Mouse (Mus musculus): ENCODE data around the gene Gm45808.
"Not testable (repeated sequence)": the region's sequence is repeated elsewhere in the genome, so short reads cannot be mapped to it uniquely, and the experiment has no call there.

Gene Gm45808

GRCm38 (mm10) chr7:45486761-45487415, at the start of gene Gm45808:
Gene Gm45808 (minus strand): TSS chr7:45486811.
- DNase-seq (ENCODE audit: low spot score) = no peak

GRCm38 (mm10) chr7:45535676-45536075, 49.1 kb upstream of the Gm45808 start:
- no peak for DNase-seq (ENCODE audit: low spot score)

DNA sequence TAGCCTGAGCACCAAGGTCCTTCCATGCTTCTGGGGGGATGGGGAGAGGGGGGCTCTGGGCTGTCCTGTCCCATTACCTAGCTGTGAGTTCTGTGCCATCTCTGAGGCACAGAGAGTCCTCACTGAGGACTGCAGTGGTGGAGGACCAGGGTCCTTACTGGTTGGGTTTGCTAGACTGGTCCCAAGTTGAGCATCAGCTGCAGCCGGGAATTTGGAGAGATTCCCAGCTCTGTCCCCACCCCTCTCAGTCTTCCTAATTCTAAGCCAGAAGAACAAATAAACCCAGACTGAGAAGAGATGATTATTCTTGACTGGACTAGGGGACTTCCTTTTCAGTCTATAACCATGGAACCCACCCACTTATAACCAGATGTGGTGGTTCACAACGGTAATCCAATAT, 44.0 kb upstream of the Gm45808 start:
- DNase-seq (ENCODE audit: low spot score) = no peak

GRCm38 (mm10) chr7:45529461-45529860, 42.9 kb upstream of the Gm45808 start:
- DNase-seq (ENCODE audit: low spot score) = no peak

DNA sequence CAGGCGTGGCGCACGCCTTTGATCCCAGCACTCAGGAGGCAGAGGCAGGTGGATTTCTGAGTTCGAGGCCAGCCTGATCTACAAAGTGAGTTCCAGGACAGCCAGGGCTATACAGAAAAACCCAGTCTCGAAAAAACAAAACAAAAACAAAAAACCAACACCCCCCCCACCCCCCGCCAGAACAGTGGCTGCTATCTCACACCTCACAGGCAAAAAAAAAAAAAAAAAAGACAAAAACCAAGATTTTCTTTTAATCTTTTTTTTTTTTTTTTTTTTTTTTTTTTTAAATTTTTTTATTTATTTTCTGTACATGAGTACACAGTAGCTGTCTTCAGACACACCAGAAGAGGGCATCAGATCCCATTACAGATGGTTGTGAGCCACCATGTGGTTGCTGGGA, 40.6 kb upstream of the Gm45808 start:
- DNase-seq (ENCODE audit: low spot score) = not testable (repeated sequence)

DNA sequence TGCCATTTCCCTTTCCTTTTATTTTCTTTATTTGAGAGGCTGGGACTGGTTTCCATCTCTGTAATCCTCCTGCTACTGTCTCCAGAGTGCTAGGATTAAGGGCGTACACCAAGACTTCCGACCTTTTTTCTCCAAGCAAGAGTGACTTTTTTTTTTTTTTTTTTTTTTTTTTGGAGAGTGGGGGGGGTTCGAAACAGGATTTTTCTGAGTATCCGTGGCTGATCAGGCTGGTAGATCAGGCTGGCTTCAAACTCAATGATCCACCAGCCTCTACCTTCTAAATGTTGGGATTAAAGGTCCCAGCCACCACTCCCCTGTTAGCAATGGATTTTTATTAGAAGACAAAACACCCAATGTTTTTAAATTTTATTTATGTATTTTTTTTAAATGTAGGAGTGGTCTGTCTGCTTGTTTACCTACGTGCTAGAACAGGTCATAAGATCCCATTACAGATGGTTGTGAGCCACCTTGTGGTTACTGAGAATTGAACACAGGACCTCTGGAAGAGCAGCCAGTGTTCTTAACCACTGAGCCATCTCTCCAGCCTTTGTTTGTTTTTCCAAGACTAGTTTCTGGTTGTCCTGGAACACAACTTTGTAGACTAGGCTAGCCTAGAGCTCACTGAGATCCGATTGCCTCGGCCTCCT, 40.0 kb upstream of the Gm45808 start:
- DNase-seq (ENCODE audit: low spot score) = no peak

DNA sequence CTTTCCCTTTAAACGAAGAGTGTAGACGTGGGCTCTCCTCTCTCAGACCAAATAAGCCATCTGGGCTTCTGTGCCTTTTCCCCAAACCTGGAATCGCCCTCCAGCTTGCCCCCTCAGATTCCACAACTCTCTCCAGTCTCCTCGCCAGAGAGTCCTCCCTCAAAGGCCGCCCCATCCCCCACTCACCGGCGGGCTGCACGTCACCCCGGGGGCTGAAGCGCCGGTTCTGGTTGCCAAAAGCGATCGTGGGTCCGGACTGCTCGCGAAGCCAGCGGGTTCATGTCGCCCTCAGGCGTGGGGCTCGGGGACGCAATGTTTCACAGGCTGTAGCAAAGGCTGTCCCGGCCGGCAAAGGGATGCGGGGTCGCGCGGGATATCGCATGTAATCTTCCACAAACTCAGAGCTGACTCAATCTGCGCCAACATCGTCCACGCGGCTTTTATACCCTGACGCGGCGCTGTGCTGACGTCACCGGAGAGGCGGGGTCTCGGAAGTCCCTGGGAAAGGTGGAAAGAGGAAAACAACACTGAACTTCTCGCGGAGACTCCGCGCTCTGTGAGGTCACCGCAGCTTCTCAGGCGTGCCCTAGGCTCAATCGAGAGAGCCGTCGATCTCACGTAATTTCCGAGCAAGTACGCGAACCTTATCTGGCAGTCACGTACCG, 39.3 kb upstream of the Gm45808 start, which contains the start of the genes Ppp1r15a and Plekha4:
Gene Ppp1r15a, minus strand, starts transcription at position 460 of the 665 bp plus-strand sequence.
Gene Plekha4, plus strand, starts transcription at position 522 of the 665 bp plus-strand sequence.
- peak; percentile 97 for DNase-seq (ENCODE audit: low spot score)

GRCm38 (mm10) chr7:45524841-45525621, 38.4 kb upstream of the Gm45808 start:
- no peak for DNase-seq (ENCODE audit: low spot score)

GRCm38 (mm10) chr7:45523678-45524170, 37.1 kb upstream of the Gm45808 start:
- no peak for DNase-seq (ENCODE audit: low spot score)

DNA sequence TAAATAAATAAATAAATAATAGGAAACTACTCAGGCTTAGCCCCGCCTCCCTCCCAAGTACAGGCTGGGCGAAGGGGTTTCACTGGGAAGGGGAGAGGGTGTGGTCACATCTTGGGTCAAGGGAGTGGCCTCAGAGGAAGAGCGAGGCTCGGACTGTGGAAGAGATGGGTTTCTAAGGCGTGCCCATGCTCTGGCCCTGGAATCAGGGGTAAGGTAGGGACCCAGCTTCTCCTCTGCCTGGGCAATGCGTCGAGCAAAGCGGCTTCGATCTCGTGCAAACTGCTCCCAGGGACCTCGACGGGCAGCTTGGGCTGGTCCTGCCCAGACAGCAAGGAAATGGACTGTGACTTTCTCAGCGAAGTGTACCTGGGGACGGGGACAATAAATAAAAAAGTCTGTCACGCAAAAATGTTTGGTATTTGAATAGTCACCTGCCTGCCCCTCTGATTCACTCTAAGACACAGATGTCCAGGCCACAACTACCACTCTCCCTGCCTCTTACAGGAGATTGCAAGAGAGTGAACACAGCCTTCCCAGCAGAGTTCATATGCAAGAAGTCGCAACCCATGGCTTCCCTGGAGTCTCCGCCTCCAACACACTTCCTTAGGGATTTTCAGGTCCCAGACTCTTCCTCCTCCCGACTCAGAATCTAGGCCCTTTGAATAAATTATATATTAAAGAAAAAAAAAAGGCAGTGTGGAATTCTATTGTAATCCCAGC, 36.5 kb upstream of the Gm45808 start:
- DNase-seq (ENCODE audit: low spot score) = no peak

GRCm38 (mm10) chr7:45522194-45522752, 35.7 kb upstream of the Gm45808 start:
- DNase-seq (ENCODE audit: low spot score) = no peak

DNA sequence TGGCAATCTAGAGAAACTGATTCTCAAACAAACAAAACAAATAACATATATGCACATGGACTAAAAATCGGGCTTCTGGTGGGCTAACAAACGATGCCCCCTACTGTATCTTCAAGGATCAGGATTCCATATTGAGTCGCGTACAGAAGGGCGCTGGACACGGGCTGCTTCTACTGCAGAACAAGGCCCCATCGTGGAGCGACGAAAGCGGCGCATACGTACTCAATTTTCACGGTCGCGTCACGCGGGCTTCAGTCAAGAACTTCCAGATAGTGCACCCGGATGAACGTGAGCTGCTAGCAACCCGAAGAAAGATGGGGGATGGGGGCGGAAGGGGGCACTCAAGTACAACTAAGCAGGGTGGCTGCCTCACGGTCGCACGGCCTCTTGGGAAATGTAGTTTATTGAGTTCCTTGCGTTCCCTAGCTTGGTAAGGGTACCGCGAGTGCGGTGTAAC, 35.1 kb upstream of the Gm45808 start:
- peak; percentile 84 for DNase-seq (ENCODE audit: low spot score)

DNA sequence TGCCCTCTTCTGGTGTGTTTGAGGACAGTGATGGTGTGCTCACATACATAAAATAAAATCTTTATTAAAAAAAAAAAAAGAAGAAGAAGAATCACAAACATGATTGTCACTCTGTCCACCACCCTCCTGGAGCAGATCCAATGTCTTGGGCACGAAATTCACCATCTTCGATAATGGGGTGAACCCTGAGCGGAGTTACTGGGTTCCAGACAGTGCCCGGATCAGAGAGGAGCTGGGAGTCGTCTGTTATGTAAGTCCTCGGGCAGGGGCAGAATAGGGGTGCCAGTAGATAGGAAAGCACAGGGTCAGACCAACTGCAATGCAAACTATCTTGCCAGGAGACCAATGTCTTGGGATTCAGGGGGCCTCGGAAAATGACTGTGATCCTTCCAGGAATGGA, 34.0 kb upstream of the Gm45808 start:
- DNase-seq (ENCODE audit: low spot score) = no peak

DNA sequence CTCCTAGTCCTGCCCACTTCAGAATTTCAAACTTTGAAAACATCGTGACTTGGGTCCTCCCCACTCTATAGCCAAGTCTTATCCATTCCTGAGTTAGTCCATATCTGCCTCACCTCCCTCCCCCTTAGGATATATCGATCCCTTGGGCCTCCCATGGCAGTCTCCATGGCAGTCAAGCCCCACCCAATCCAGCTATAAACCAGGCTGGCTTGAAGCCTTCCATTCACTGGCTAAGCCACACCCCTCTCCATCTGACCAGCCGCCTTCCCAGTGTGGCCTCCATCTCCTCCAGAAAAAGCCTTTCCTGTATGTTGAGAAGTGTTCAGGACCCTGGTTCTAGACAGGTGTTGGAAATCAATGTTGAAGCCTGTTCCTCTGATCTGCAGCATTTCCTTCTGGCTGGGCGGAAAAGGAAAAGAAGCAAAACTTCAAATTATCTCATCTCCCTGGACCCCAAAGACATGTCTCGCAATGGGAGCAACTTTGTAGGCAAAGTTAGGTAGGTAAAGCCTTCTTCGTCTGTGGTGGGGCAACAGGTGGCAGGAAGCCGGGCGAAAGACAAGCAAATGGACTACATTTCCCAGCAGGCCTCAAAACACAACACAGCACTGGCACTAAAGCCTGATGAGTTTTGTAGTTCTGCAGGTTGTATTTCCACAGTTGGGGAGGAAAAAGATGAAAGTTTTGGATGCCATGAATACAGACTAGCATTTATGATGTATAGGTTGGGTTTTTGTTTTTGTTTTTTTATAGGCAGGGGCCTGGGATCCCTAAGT, 32.9 kb upstream of the Gm45808 start:
- no peak for DNase-seq (ENCODE audit: low spot score)

DNA sequence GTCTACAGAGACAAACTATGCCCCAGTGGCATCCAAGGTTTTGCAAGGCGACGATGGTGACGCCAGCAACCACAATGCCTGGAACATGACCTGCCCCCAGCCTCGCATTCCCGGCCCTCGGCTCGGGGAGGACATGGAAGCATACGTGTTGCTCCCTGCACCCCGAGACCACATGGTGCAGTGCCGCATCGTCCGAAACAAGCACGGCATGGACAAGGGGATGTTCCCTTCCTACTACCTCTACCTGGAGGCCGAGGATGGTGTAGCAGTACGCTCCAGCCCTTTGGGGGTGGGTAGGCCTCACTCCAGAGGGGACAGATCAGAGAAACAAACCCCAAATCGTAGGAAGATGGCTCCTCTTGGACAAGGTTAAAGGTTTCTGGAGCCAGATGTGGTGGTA, 32.0 kb upstream of the Gm45808 start:
- no peak for DNase-seq (ENCODE audit: low spot score)

DNA sequence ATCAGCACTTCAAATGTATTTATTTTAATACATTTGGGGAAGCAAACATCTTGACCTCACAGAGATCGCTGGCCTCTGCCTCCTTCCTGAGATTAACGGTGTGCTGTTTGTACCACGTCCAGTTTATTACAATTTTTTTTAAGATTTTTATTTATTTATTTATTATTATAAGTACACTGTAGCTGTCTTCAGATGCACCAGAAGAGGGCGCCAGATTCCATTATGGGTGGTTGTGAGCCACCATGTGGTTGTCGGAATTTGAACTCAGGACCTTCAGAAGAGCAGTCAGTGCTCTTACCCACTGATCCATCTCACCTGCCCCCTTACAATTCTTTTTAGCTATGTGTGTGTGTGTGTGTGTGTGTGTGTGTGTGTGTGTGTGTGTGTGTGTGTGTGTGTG, 30.2 kb upstream of the Gm45808 start:
- not testable (repeated sequence) for DNase-seq (ENCODE audit: low spot score)

DNA sequence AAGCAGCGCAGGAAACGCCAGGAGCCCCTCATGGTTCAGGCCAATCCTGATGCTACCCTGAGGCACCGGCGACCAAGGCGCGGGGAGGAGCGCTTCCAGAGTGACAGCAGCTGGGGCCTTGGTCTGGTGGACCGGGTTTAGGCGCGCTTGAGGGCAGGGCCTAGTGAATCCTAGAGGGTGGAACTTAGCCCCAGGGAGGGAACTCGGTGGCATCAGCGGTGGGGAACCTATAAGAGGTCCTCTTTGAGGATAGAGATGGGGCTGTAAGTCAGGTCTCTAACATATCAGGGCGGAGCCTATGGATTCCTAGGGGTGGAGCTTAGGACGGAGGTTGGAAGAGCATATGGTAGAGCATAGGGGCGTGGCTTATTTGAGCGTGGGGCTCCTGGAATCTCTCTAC, 28.8 kb upstream of the Gm45808 start:
- DNase-seq (ENCODE audit: low spot score) = no peak

DNA sequence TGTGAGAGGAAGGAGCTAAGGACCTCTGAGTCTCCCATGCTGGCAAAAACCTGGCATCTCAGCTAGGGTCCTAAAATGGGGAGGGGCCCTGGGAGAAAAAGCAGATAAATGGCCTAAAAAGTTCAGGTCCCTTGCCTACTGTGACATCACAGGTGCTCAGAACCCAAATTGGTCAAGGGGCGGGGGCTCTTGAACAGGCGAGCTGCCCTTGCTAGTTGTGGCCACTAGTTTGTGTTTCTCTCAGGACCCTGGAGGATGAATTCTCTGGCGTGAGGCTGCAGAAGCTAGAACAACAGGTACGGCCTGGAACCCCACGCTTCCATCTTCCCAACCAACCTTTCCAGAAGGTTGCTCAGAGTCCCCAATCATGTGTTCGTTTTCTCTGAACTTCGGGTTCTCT, 27.8 kb upstream of the Gm45808 start:
- DNase-seq (ENCODE audit: low spot score) = no peak

- peak; percentile 94 for DNase-seq (ENCODE audit: low spot score)
Measured at GRCm38 (mm10) chr7:45509912-45510787, 23.5 kb upstream of the Gm45808 start, which contains the start of gene Nucb1. Gene Nucb1 (minus strand): TSS chr7:45510406.

All from testis, postnatal 10 days (tissue).